Mouse (Mus musculus): ENCODE data around the gene Lce1h. TPM values are rescaled to one million over a fixed set of nuclear protein-coding genes. Genes with fewer than 3 reads are reported as not detected.

The Lce1h gene
- polyA plus RNA-seq, 1 experiment from 2014 or later, result not detected

Other genes starting within 250 kb of the Lce1h start
- not detected in 2 replicates for gene 2310046K23Rik, start 230.6 kb downstream of the Lce1h start, polyA plus RNA-seq (2015; fragmentation: Nextera tagmentation; extraction: Ambion mirVana)
- gene Ivl, start 191.3 kb downstream of the Lce1h start, polyA plus RNA-seq (2015; fragmentation: Nextera tagmentation; extraction: Ambion mirVana), result not detected in 2 replicates
- not detected in 2 replicates for gene Smcp, start 176.1 kb downstream of the Lce1h start, polyA plus RNA-seq (2015; fragmentation: Nextera tagmentation; extraction: Ambion mirVana)
- gene 2210017I01Rik, start 157.6 kb downstream of the Lce1h start, polyA plus RNA-seq (2015; fragmentation: Nextera tagmentation; extraction: Ambion mirVana), result not detected in 2 replicates
- not detected in 2 replicates for gene Lce6a, start 143.4 kb downstream of the Lce1h start, polyA plus RNA-seq (2015; fragmentation: Nextera tagmentation; extraction: Ambion mirVana)
- not detected in 2 replicates for gene Lce1a1, start 116.8 kb downstream of the Lce1h start, polyA plus RNA-seq (2015; fragmentation: Nextera tagmentation; extraction: Ambion mirVana)
- not detected in 2 replicates for gene Lce1b, start 108.1 kb downstream of the Lce1h start, polyA plus RNA-seq (2015; fragmentation: Nextera tagmentation; extraction: Ambion mirVana)
- gene Lce1a2, start 94.8 kb downstream of the Lce1h start, polyA plus RNA-seq (2015; fragmentation: Nextera tagmentation; extraction: Ambion mirVana), result not detected in 2 replicates
- not detected in 2 replicates for gene Lce1c, start 85.8 kb downstream of the Lce1h start, polyA plus RNA-seq (2015; fragmentation: Nextera tagmentation; extraction: Ambion mirVana)
- not detected in 2 replicates for gene Lce1d, start 77.9 kb downstream of the Lce1h start, polyA plus RNA-seq (2015; fragmentation: Nextera tagmentation; extraction: Ambion mirVana)
- not detected in 2 replicates for gene Lce1e, start 56.0 kb downstream of the Lce1h start, polyA plus RNA-seq (2015; fragmentation: Nextera tagmentation; extraction: Ambion mirVana)
- not detected in 2 replicates for gene Lce1f, start 44.7 kb downstream of the Lce1h start, polyA plus RNA-seq (2015; fragmentation: Nextera tagmentation; extraction: Ambion mirVana)
- gene Gm38119, start 26.0 kb downstream of the Lce1h start, polyA plus RNA-seq (2015; fragmentation: Nextera tagmentation; extraction: Ambion mirVana), result not detected in 2 replicates
- gene Lce1g, start 12.7 kb downstream of the Lce1h start, polyA plus RNA-seq (2015; fragmentation: Nextera tagmentation; extraction: Ambion mirVana), result not detected in 2 replicates
- gene Lce1i, start 13.8 kb upstream of the Lce1h start, polyA plus RNA-seq (2015; fragmentation: Nextera tagmentation; extraction: Ambion mirVana), result not detected in 2 replicates
- gene Lce1j, start 25.4 kb upstream of the Lce1h start, polyA plus RNA-seq (2015; fragmentation: Nextera tagmentation; extraction: Ambion mirVana), result not detected in 2 replicates
- gene Lce1k, start 42.8 kb upstream of the Lce1h start, polyA plus RNA-seq (2015; fragmentation: Nextera tagmentation; extraction: Ambion mirVana), result not detected in 2 replicates
- not detected in 2 replicates for gene Kprp, start 62.2 kb upstream of the Lce1h start, polyA plus RNA-seq (2015; fragmentation: Nextera tagmentation; extraction: Ambion mirVana)
- not detected in 2 replicates for gene Lce1l, start 86.2 kb upstream of the Lce1h start, polyA plus RNA-seq (2015; fragmentation: Nextera tagmentation; extraction: Ambion mirVana)
- not detected in 2 replicates for gene 2310050C09Rik, start 105.2 kb upstream of the Lce1h start, polyA plus RNA-seq (2015; fragmentation: Nextera tagmentation; extraction: Ambion mirVana)
- not detected in 2 replicates for gene Lce3a, start 161.2 kb upstream of the Lce1h start, polyA plus RNA-seq (2015; fragmentation: Nextera tagmentation; extraction: Ambion mirVana)
- gene Lce3b, start 167.9 kb upstream of the Lce1h start, polyA plus RNA-seq (2015; fragmentation: Nextera tagmentation; extraction: Ambion mirVana), result not detected in 2 replicates
- not detected in 2 replicates for gene Lce3c, start 179.4 kb upstream of the Lce1h start, polyA plus RNA-seq (2015; fragmentation: Nextera tagmentation; extraction: Ambion mirVana)
- gene Lce3d, start 192.3 kb upstream of the Lce1h start, polyA plus RNA-seq (2015; fragmentation: Nextera tagmentation; extraction: Ambion mirVana), result not detected in 2 replicates
- gene Lce3e, start 202.0 kb upstream of the Lce1h start, polyA plus RNA-seq (2015; fragmentation: Nextera tagmentation; extraction: Ambion mirVana), result not detected in 2 replicates
- not detected in 2 replicates for gene Lce3f, start 227.2 kb upstream of the Lce1h start, polyA plus RNA-seq (2015; fragmentation: Nextera tagmentation; extraction: Ambion mirVana)